Mouse (Mus musculus): ENCODE measurements around the gene Ccdc58. TPM values are rescaled to one million over a fixed set of nuclear protein-coding genes. Genes with fewer than 3 reads are reported as not detected.
"Not testable (repeated sequence)": the region's sequence is repeated elsewhere in the genome, so short reads cannot be mapped to it uniquely, and the experiment has no call there.

Ccdc58 gene
- polyA plus RNA-seq, 1 experiment from 2014 or later: 27.7 TPM

DNA sequence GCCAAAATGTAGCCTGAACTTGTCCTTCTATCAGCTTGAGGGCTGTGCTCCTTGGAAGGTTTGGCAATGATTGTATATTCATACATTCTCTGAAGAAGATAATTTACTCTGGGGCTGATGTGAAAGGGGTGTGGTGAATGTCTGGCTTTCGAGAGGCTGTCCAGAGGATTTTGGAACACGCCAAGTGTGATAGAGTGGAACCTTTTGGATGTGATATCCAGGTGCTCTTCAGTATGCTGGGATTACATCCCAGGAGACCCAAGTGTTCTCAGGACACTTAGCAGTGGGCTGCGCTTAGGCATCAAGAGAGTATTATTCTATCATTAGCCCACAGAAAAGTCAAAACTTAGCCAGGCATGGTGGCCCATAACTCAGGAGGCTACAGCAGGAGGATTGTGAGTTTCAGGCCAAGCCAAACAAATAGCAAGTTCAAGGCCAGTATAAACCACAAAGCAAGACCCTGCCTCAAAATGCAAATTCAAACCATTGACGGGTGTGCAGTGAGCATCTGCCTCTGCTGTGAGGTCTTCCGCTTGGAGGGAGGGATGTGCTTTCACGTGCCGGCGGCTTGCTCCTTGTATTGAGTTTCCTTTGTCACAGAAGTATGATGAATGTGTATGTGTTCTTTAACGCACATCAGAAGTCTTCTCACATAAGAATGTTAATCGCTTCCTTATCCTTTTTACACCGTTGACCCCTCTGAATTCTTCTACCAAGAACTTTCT lies 19.5 kb downstream of the Ccdc58 start:
- no peak overlapping the region for H3K4me3 ChIP-seq (ENCODE audit: low read depth, low read length)
- WGBS: 85% methylated on average over 11 of the region's 11 CpGs
- no peak overlapping the region for H3K9ac ChIP-seq (ENCODE audit: low read depth, low read length)
- no peaks in the 10 kb centered on the region for H3K27me3 ChIP-seq (ENCODE audit: control insufficient read depth, insufficient read depth, low read depth, low read length)
- ATAC-seq: no peak
- no peaks in the 10 kb centered on the region for H3K4me1 ChIP-seq (ENCODE audit: control insufficient read depth, insufficient read depth, low read length)
- peaks cover 5% of the 10 kb centered on the region; the same call in 1 of the 2 replicates for H3K36me3 ChIP-seq (ENCODE audit: control insufficient read depth, insufficient read depth, low read length)
- H3K4me2 ChIP-seq (ENCODE audit: low read length): no peak overlapping the region
- no peaks in the 10 kb centered on the region for H3K9me3 ChIP-seq (replicated peaks; ENCODE audit: control insufficient read depth, low read length, poor library complexity, severe bottlenecking)
- H3K27ac ChIP-seq (ENCODE audit: low read length): no peak overlapping the region

DNA sequence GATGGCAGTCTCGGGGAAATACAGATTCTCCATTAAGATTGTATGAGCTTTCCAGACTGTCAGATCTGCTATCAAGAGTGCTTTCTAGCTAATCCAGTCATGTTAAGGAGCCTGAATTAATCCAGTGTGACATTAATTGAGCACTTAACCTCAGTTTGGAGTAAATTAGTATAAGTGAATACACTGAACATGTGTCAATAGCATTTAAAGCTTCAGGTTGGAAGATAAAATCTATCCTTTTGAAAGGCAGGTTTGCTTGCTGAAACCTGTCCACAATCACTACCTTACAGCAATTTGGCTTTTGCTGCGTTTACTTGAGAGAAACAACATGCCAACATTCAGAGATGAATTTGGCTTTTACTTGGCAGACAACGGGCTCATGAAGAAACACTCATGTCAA lies 22.6 kb downstream of the Ccdc58 start:
- 89% methylated on average over 3 of the region's 3 CpGs for WGBS
- Histone ChIP-seq H3K36me3 (ENCODE audit: control insufficient read depth, insufficient read depth, low read length) (no peaks in the 10 kb centered on the region), H3K4me1 (ENCODE audit: control insufficient read depth, insufficient read depth, low read length) (no peaks in the 10 kb centered on the region), H3K4me3 (ENCODE audit: low read depth, low read length) (no peak overlapping the region), H3K4me2 (ENCODE audit: low read length) (no peak overlapping the region), H3K27me3 (ENCODE audit: control insufficient read depth, insufficient read depth, low read depth, low read length) (no peaks in the 10 kb centered on the region), H3K27ac (ENCODE audit: low read length) (no peak overlapping the region), H3K9ac (ENCODE audit: low read depth, low read length) (no peak overlapping the region), H3K9me3 (replicated peaks; ENCODE audit: control insufficient read depth, low read length, poor library complexity, severe bottlenecking) (no peaks in the 10 kb centered on the region)
- ATAC-seq: no peak

DNA sequence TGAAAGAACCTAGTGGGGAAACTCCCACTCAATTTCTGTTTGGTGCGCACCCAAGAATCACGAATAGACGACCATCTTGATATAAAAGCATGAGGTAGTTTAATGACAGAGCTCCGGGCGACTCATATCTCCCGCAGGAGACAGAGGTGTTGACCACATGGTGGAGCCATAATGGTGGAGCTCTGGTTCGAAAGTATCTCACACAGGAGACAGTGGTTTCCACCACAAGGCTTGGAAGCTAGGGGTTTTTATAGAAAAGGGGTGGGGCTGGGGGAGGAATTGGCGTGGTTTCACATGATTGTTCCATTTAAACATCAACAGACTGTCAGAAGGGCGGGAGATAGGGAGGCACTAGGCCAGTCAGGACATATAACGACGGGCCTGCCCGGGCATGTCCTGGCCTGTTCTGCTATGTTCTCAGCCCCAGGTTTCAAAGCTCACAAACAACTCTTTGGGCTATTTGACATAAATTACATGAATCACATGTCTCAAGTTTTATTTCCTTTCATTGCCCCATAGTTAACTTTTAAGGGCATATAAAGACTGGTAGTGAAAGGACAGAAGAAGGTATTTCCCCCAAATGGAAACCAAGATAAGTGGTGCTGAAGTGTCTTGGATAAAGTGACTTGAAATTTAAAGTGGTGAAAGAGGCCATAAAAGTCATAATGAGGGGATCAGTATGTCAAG lies 26.5 kb downstream of the Ccdc58 start:
- 97% methylated on average over 12 of the region's 12 CpGs for WGBS
- H3K27me3 ChIP-seq (ENCODE audit: control insufficient read depth, insufficient read depth, low read depth, low read length); H3K9ac ChIP-seq (ENCODE audit: low read depth, low read length); H3K9me3 ChIP-seq (replicated peaks; ENCODE audit: control insufficient read depth, low read length, poor library complexity, severe bottlenecking); H3K36me3 ChIP-seq (ENCODE audit: control insufficient read depth, insufficient read depth, low read length); H3K4me2 ChIP-seq (ENCODE audit: low read length); ATAC-seq; H3K27ac ChIP-seq (ENCODE audit: low read length); H3K4me3 ChIP-seq (ENCODE audit: low read depth, low read length); H3K4me1 ChIP-seq (ENCODE audit: control insufficient read depth, insufficient read depth, low read length): not testable (repeated sequence)

DNA sequence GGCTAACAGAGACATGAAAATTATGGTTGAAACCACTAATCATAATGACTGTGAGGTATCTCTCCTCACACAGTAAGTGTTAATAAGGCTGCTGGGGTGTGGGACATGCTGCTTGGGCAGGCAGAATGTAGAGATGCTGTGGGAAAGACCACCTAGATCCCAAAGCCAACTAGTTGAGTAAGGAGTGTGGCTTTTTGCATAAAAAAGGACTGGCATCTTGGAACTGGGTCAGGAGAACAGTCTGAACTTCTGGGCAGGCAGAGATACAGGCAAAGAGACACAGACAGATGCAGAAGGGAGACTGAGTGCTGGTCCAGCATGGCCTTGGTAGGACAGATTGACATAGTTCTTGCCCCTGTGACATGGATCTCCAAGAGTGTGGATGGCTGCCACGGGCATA lies 30.0 kb downstream of the Ccdc58 start:
- H3K4me1 ChIP-seq (ENCODE audit: control insufficient read depth, insufficient read depth, low read length): no peaks in the 10 kb centered on the region
- H3K9ac ChIP-seq (ENCODE audit: low read depth, low read length): no peak overlapping the region
- peaks cover 3% of the 10 kb centered on the region; the same call in 1 of the 2 replicates for H3K9me3 ChIP-seq (replicated peaks; ENCODE audit: control insufficient read depth, low read length, poor library complexity, severe bottlenecking)
- 88% methylated on average over 1 of the region's 1 CpGs for WGBS
- no peak for ATAC-seq
- no peak overlapping the region for H3K4me3 ChIP-seq (ENCODE audit: low read depth, low read length)
- no peaks in the 10 kb centered on the region for H3K27me3 ChIP-seq (ENCODE audit: control insufficient read depth, insufficient read depth, low read depth, low read length)
- H3K27ac ChIP-seq (ENCODE audit: low read length): no peak overlapping the region
- H3K36me3 ChIP-seq (ENCODE audit: control insufficient read depth, insufficient read depth, low read length): no peaks in the 10 kb centered on the region
- no peak overlapping the region for H3K4me2 ChIP-seq (ENCODE audit: low read length)

DNA sequence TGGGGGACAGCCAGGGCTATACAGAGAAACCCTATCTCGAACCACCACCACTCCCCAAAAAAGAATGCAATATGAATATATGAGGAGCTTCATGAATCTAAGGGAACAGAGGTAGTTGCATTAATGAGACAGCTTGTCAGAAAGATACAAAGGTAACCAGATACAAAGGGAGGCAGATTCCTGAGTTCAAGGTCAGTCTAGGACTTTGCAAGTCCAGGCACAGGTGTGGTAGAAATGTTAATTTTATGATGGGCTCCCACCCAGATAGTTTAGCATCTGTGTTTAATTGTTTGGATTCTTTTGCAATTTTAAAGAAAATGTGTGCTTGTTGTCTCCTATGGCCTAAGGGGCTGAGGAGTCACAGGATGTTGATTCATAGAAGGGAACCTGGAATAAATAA lies 30.7 kb downstream of the Ccdc58 start:
- Histone ChIP-seq H3K36me3 (ENCODE audit: control insufficient read depth, insufficient read depth, low read length) (no peaks in the 10 kb centered on the region), H3K4me2 (ENCODE audit: low read length) (no peak overlapping the region), H3K27ac (ENCODE audit: low read length) (no peak overlapping the region), H3K27me3 (ENCODE audit: control insufficient read depth, insufficient read depth, low read depth, low read length) (no peaks in the 10 kb centered on the region), H3K4me3 (ENCODE audit: low read depth, low read length) (no peak overlapping the region), H3K9ac (ENCODE audit: low read depth, low read length) (no peak overlapping the region), H3K9me3 (replicated peaks; ENCODE audit: control insufficient read depth, low read length, poor library complexity, severe bottlenecking) (peaks cover 3% of the 10 kb centered on the region; the same call in 1 of the 2 replicates), H3K4me1 (ENCODE audit: control insufficient read depth, insufficient read depth, low read length) (no peaks in the 10 kb centered on the region)
- ATAC-seq: no peak
- 91% methylated on average over 1 of the region's 1 CpGs for WGBS

DNA sequence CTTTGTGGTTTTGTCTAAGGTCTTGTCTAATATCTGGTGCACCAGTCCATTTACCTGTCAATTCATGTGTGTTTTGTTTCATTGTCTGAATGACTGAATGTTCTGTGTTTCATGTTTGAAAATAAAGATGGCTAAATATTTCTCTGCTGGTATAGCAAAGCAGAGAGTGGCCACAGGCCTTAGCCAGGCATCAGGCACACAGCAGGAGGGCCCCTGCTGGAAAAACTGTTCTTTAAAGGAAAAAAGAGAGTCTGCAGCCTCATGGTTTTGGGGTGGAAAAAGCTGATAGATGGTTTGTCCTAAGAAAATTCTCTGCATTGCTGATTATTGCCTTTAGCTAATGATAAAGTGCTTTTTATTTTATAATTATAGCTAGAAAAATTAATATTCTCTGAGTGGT lies 40.0 kb downstream of the Ccdc58 start:
- not testable (repeated sequence) for H3K27ac ChIP-seq (ENCODE audit: low read length); H3K27me3 ChIP-seq (ENCODE audit: control insufficient read depth, insufficient read depth, low read depth, low read length); ATAC-seq; H3K9ac ChIP-seq (ENCODE audit: low read depth, low read length); H3K4me2 ChIP-seq (ENCODE audit: low read length); H3K36me3 ChIP-seq (ENCODE audit: control insufficient read depth, insufficient read depth, low read length); H3K4me1 ChIP-seq (ENCODE audit: control insufficient read depth, insufficient read depth, low read length); H3K4me3 ChIP-seq (ENCODE audit: low read depth, low read length); H3K9me3 ChIP-seq (replicated peaks; ENCODE audit: control insufficient read depth, low read length, poor library complexity, severe bottlenecking)

DNA sequence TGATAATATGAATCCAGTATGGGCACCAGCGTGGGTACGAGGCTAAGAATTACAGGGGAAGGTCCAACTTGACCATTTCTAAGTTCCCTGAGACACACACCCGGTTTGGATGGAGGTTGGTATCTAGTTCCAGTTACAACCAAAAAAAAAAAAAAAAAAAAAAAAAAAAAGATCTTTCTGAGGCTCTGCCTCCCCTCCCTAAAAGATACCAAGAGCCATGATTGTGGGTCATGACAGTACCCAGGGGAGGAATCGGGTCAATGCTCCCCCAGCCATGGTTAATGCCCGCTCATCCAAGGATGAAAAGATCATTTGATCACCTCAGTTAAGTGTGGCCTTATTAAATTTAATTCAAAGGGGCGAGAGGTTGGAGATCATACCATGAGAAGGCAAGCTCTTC lies 44.3 kb downstream of the Ccdc58 start:
- H3K27me3 ChIP-seq (ENCODE audit: control insufficient read depth, insufficient read depth, low read depth, low read length); H3K36me3 ChIP-seq (ENCODE audit: control insufficient read depth, insufficient read depth, low read length); H3K4me2 ChIP-seq (ENCODE audit: low read length); ATAC-seq; H3K27ac ChIP-seq (ENCODE audit: low read length); H3K4me1 ChIP-seq (ENCODE audit: control insufficient read depth, insufficient read depth, low read length); H3K9me3 ChIP-seq (replicated peaks; ENCODE audit: control insufficient read depth, low read length, poor library complexity, severe bottlenecking); H3K4me3 ChIP-seq (ENCODE audit: low read depth, low read length); H3K9ac ChIP-seq (ENCODE audit: low read depth, low read length): not testable (repeated sequence)
- whole genome bisulfite sequencing: 92% methylated on average over 6 of the region's 6 CpGs

DNA sequence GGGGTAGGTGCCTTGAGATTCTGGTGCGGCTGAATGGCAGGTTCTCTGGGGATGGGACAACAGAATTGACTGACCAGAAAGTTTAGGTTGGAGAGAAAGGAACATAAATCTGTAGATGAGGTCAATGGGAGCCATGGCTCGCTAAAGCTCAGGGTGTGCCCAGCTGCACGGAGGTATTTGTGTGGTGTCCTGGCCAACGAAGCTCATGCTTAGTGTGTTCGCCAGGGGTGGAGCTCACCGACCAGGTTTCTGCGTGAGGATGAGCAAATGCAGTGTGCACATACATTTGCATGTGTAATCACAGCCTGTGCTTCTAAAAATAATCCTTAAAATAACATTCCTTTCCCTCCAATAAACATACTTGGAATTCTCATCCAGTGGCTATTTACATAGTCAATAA lies 56.6 kb downstream of the Ccdc58 start:
- H3K9me3 ChIP-seq (replicated peaks; ENCODE audit: control insufficient read depth, low read length, poor library complexity, severe bottlenecking): no peaks in the 10 kb centered on the region
- H3K4me3 ChIP-seq (ENCODE audit: low read depth, low read length): no peak overlapping the region
- no peak for ATAC-seq
- no peak overlapping the region for H3K9ac ChIP-seq (ENCODE audit: low read depth, low read length)
- H3K27me3 ChIP-seq (ENCODE audit: control insufficient read depth, insufficient read depth, low read depth, low read length): no peaks in the 10 kb centered on the region
- H3K27ac ChIP-seq (ENCODE audit: low read length): no peak overlapping the region
- H3K36me3 ChIP-seq (ENCODE audit: control insufficient read depth, insufficient read depth, low read length): no peaks in the 10 kb centered on the region
- WGBS: 90% methylated on average over 7 of the region's 7 CpGs
- no peak overlapping the region for H3K4me2 ChIP-seq (ENCODE audit: low read length)
- H3K4me1 ChIP-seq (ENCODE audit: control insufficient read depth, insufficient read depth, low read length): no peaks in the 10 kb centered on the region

DNA sequence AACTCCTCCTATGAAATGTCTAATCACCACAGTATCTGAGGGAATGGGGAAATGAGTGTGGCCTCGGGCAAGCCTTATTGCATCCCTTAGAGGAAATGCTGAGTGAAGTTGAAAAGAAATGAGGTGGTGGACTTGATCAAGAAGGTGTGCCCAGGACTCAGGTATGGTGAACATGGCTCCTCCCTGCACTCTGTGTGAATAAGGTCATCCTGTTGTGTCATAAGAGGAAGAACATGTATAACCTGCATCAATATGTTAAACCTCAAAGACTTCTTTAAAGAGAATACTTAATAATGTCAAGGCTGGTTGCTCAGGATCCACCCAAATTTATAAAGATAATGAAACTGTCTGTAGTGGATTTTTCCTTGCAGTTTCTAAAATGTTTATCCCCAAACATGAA lies 59.7 kb downstream of the Ccdc58 start, which contains the start of gene Csta1:
Gene Csta1 (minus strand): TSS at position 101 of the 400 bp plus-strand sequence.
- H3K4me2 ChIP-seq (ENCODE audit: low read length): no peak within 1 kb of the TSS
- H3K27ac ChIP-seq (ENCODE audit: low read length): no peak within 1 kb of the TSS
- no peaks in the 10 kb centered on the region for H3K36me3 ChIP-seq (ENCODE audit: control insufficient read depth, insufficient read depth, low read length)
- ATAC-seq: no peak
- H3K4me1 ChIP-seq (ENCODE audit: control insufficient read depth, insufficient read depth, low read length): no peaks in the 10 kb centered on the region
- H3K27me3 ChIP-seq (ENCODE audit: control insufficient read depth, insufficient read depth, low read depth, low read length): no peaks in the 10 kb centered on the region
- WGBS: 84% methylated on average over 1 of the region's 1 CpGs
- H3K9ac ChIP-seq (ENCODE audit: low read depth, low read length): no peak within 1 kb of the TSS
- no peaks in the 10 kb centered on the region for H3K9me3 ChIP-seq (replicated peaks; ENCODE audit: control insufficient read depth, low read length, poor library complexity, severe bottlenecking)
- H3K4me3 ChIP-seq (ENCODE audit: low read depth, low read length): no peak within 1 kb of the TSS

Measured in midbrain, embryonic 16.5 days (tissue).